Mouse (Mus musculus) heart, adult 2 months (tissue): ENCODE results near the gene Camk1d. TPM values are rescaled to one million over a fixed set of nuclear protein-coding genes. Genes with fewer than 3 reads are reported as not detected.

Source experiments
- DNase-seq, 2 experiments: peaks; one replicate each; pipeline ENCODE4 v3.0.0; 2021
- H3K27ac ChIP-seq: fragments of 200-600 bp; 2 replicates; pipeline ENCODE4 v1.8.1; 2022
- H3K27me3 ChIP-seq: fragments of 200-500 bp; 2 replicates; pipeline ENCODE4 v1.6.1; 2012; ENCODE audit warnings: mild to moderate bottlenecking, low read length, inconsistent platforms, mixed read lengths; ENCODE audit not compliant: control insufficient read depth, insufficient read depth
- H3K36me3 ChIP-seq: fragments of 200-500 bp; 2 replicates; pipeline ENCODE4 v1.6.1; 2012; ENCODE audit warnings: low read length, inconsistent platforms; ENCODE audit not compliant: control insufficient read depth, insufficient read depth
- H3K4me1 ChIP-seq: fragments of 200-500 bp; 2 replicates; pipeline ENCODE4 v1.6.1; 2011; ENCODE audit warnings: low read length; ENCODE audit not compliant: control insufficient read depth, insufficient read depth
- H3K4me3 ChIP-seq: fragments of 200-600 bp; 2 replicates; pipeline ENCODE4 v1.8.1; 2022
- H3K79me2 ChIP-seq: fragments of 200-500 bp; replicated peaks from 2 replicates; pipeline ENCODE4 v1.6.1; 2012; ENCODE audit warnings: mild to moderate bottlenecking, inconsistent platforms, low read length, moderate library complexity, mixed read lengths; ENCODE audit not compliant: control insufficient read depth, insufficient read depth
- H3K9ac ChIP-seq: fragments of 200-500 bp; 2 replicates; pipeline ENCODE4 v1.6.1; 2012; ENCODE audit warnings: low read depth, mild to moderate bottlenecking, control low read depth, inconsistent platforms, low read length, mixed read lengths
- CTCF ChIP-seq: fragments of 200-600 bp; IDR thresholded peaks from 2 replicates; pipeline ENCODE4 v1.8.1; 2022; ENCODE audit warnings: antibody characterized with exemption, mild to moderate bottlenecking, moderate library complexity
- EP300 ChIP-seq: fragments of 200-500 bp; IDR thresholded peaks from 2 replicates; pipeline ENCODE4 v1.6.1; 2011; ENCODE audit warnings: low read depth, low read length, control low read depth; ENCODE audit not compliant: insufficient read depth
- POLR2A ChIP-seq: fragments of 200-500 bp; IDR thresholded peaks from 2 replicates; pipeline ENCODE4 v1.6.1; 2011; ENCODE audit warnings: mild to moderate bottlenecking, low read depth, low read length, control low read depth; ENCODE audit not compliant: insufficient read depth
- WGBS: fragments of 180-500 bp; shearing (Covaris S2); methylation state at CpG from one replicate; pipeline ENCODE4 v1.1.7; 2018; 5-methylcytosine and 5-hydroxymethylcytosine counted together
- intact Hi-C: fragments of 180-260 bp; cut with DNase I; formaldehyde crosslinking; loops from one replicate; pipeline ENCODE4 v1.15.1; 2025
- polyA plus RNA-seq: library from polyadenylated mRNA; depleted of rRNA; stranded (reverse); fragments of >200 nt; gene quantifications from 2 replicates; pipeline ENCODE4 v1.2.3, GENCODE M21; 2012
- total RNA-seq, 2 experiments: library from RNA; stranded (reverse); gene quantifications; 2 replicates each; pipeline ENCODE4 v1.2.3; 2021

The Camk1d gene
- total and polyA plus RNA-seq, 3 experiments, result 2.5 to 4.9 (median 4.3) TPM

GRCm38 (mm10) chr2:5418802-5419201 lies 295.5 kb downstream of the Camk1d start:
- WGBS, result 81% methylated on average over 4 of the region's 4 CpGs
- Histone ChIP-seq H3K4me3 (no peak overlapping the region), H3K27ac (no peak overlapping the region), H3K27me3 (no peaks in the 10 kb centered on the region), H3K4me1 (peaks cover 1% of the 10 kb centered on the region; the same call in 1 of the 2 replicates), H3K36me3 (no peaks in the 10 kb centered on the region), H3K9ac (no peak overlapping the region), H3K79me2 (no peaks in the 10 kb centered on the region)
- TF ChIP-seq CTCF (no peak), POLR2A (no peak), EP300 (no peak)
- no peak for DNase-seq
- intact Hi-C loops, result no loop called here

- peaks cover 1% of the 10 kb centered on the region; the same call in 1 of the 2 replicates for H3K4me1 ChIP-seq
- no peaks in the 10 kb centered on the region for H3K27me3 ChIP-seq
- no peak for TF ChIP-seq POLR2A
- no peak for TF ChIP-seq CTCF
- no peak for TF ChIP-seq EP300
- H3K9ac ChIP-seq, result no peak overlapping the region
- no peaks in the 10 kb centered on the region for H3K36me3 ChIP-seq
- no peak overlapping the region for H3K27ac ChIP-seq
- DNase-seq, result no peak
- no peak overlapping the region for H3K4me3 ChIP-seq
- 46% methylated on average over 6 of the region's 6 CpGs for WGBS
- intact Hi-C loops, result no loop called here
- H3K79me2 ChIP-seq, result no peaks in the 10 kb centered on the region
These were observed 296.9 kb downstream of the Camk1d start for GRCm38 (mm10) chr2:5417158-5418032.

- Histone ChIP-seq H3K9ac (no peak overlapping the region), H3K4me3 (no peak overlapping the region), H3K27me3 (no peaks in the 10 kb centered on the region), H3K79me2 (no peaks in the 10 kb centered on the region), H3K36me3 (no peaks in the 10 kb centered on the region), H3K27ac (no peak overlapping the region), H3K4me1 (no peaks in the 10 kb centered on the region)
- TF ChIP-seq POLR2A, result no peak
- no peak for TF ChIP-seq EP300
- no peak for TF ChIP-seq CTCF
- WGBS, result 61% methylated on average over 2 of the region's 2 CpGs
- DNase-seq, result no peak
- intact Hi-C loops, result no loop called here
These were observed 302.5 kb downstream of the Camk1d start for GRCm38 (mm10) chr2:5411774-5412173.

- no peak overlapping the region for H3K4me3 ChIP-seq
- no peaks in the 10 kb centered on the region for H3K36me3 ChIP-seq
- H3K79me2 ChIP-seq, result no peaks in the 10 kb centered on the region
- intact Hi-C loops, result loop anchor here (2.0 to 5.0 kb wide), 2 partner anchors 367 to 403 kb away; no protein-coding TSS in a partner anchor
- no peak for DNase-seq
- H3K4me1 ChIP-seq, result no peaks in the 10 kb centered on the region
- peak; percentile 68 for TF ChIP-seq CTCF
- no peak for TF ChIP-seq EP300
- WGBS, result 52% methylated on average over 3 of the region's 3 CpGs
- H3K27me3 ChIP-seq, result no peaks in the 10 kb centered on the region
- no peak overlapping the region for H3K27ac ChIP-seq
- no peak overlapping the region for H3K9ac ChIP-seq
These were observed 310.5 kb downstream of the Camk1d start for GRCm38 (mm10) chr2:5403850-5404249.

GRCm38 (mm10) chr2:5402036-5402435 lies 312.3 kb downstream of the Camk1d start:
- DNase-seq, result no peak
- no peaks in the 10 kb centered on the region for H3K4me1 ChIP-seq
- H3K27ac ChIP-seq, result no peak overlapping the region
- H3K4me3 ChIP-seq, result no peak overlapping the region
- no peaks in the 10 kb centered on the region for H3K27me3 ChIP-seq
- H3K79me2 ChIP-seq, result no peaks in the 10 kb centered on the region
- intact Hi-C loops, result loop anchor here (5.0 kb wide), 1 partner anchor 405 kb away; no protein-coding TSS in a partner anchor
- H3K36me3 ChIP-seq, result no peaks in the 10 kb centered on the region
- TF ChIP-seq POLR2A, result no peak
- TF ChIP-seq EP300, result no peak
- TF ChIP-seq CTCF, result no peak
- H3K9ac ChIP-seq, result no peak overlapping the region
- 86% methylated on average over 12 of the region's 12 CpGs for WGBS

- no peak overlapping the region for H3K27ac ChIP-seq
- no peaks in the 10 kb centered on the region for H3K79me2 ChIP-seq
- 79% methylated on average over 9 of the region's 9 CpGs for WGBS
- intact Hi-C loops, result no loop called here
- no peaks in the 10 kb centered on the region for H3K27me3 ChIP-seq
- H3K36me3 ChIP-seq, result no peaks in the 10 kb centered on the region
- H3K9ac ChIP-seq, result no peak overlapping the region
- no peaks in the 10 kb centered on the region for H3K4me1 ChIP-seq
- no peak overlapping the region for H3K4me3 ChIP-seq
- TF ChIP-seq CTCF, result no peak
- TF ChIP-seq POLR2A, result no peak
- no peak for TF ChIP-seq EP300
- no peak for DNase-seq
These were observed 315.8 kb downstream of the Camk1d start for GRCm38 (mm10) chr2:5398505-5398904.
